Mouse (Mus musculus) induced T-regulatory cell, adult 2 months (primary cell): ENCODE data around the gene Slc7a1.

Experiments used
- DNase-seq: peaks from one replicate; pipeline ENCODE4 v3.0.0-alpha.2; 2012; ENCODE audit warnings: low read depth

Slc7a1 gene

DNA sequence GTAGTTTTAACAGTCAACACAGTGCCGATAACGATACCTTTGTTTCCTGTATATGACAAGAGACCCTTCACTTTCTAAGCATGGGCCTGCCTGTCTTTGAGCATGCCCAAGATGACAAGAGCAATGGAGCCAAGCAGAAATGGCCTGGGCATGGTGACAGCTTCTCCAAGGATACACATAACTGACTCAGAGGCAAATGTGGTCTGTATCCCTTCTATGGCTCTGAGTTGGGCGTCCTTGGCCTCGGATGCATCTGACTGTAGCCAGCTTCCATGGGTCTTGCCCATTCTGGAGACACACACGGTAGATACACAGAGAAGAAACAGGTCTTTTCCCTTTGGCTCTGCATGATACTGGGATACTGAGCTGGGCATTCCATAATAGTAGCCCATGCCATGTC is 84.8 kb downstream of the Slc7a1 start:
- DNase-seq, result no peak

DNA sequence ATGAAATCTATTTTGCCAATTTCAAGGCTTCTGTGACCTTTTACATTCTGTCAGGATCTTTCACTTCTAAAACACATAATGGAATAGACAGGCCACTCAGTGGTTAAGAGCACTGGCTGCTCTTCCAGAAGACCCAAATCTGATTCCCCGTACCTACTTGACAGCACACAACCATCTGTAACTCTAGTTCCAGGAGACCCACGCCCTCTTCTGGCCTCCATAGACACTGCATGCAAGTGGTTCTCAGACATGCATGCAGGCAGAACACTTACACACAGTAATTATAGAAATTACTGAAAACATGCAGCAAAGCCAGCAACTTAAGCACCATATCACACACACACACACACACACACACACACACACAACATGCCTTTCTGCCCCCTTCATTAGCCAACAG is 87.3 kb downstream of the Slc7a1 start:
- peak; percentile 60 for DNase-seq

DNA sequence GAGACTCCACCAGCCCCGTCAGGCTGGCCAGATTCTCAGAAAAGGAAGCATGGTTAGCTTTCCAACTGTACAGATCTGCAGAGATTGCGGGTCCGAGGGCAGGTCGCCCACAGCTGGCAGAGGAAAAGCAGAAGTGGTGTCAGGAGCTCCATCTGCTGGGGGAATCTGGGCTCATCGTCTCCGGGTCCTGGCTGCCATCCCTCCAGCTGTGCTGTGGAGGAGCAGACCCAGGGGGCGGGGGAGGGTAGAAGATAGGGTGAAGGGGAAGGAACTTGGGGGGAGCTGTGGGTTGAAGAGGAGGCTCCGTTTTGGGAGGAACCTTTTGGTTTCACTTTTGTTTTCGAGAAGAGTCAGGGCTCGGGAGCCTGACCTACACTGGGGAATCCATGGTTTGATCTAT is 88.9 kb downstream of the Slc7a1 start:
- peak; percentile 85 for DNase-seq

DNA sequence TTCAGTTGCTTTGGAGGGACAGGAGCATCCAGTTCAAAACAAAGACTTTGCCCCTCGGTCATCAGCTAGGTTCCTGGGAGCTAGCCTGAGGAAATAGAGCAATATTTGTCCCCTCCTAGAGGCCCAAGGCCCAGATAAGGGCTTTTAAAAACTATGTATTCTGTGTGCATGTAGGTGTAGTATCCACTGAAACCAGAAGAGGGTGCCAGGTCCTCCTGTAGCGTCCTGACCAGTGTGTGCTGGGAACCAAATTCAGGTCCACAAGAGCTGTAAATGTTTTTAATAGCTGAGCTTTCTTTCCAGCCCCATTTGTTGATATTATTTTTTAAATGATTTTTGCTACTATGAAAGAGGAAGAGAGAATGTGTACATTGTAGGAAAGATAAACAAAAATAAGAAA is 95.6 kb downstream of the Slc7a1 start:
- DNase-seq, result no peak

DNA sequence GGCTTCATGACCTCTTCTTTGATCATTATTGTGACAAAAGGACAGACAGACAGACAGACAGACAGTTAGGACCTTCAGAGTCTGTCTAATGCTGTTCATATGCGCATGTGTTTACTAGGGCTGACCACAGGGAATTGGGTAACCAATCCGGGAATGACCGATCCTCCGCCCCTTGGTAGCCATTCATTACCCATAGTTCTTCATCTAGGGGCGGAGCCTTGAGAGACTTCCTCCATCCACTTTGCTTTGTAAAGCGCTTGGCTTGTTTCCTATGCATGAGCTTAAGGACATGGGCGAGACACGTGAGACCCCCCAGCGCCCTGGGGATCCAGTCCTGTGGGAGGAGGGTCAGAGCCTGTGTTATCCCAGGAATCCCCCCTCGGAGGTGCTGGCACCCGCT is 96.7 kb downstream of the Slc7a1 start:
- no peak for DNase-seq

DNA sequence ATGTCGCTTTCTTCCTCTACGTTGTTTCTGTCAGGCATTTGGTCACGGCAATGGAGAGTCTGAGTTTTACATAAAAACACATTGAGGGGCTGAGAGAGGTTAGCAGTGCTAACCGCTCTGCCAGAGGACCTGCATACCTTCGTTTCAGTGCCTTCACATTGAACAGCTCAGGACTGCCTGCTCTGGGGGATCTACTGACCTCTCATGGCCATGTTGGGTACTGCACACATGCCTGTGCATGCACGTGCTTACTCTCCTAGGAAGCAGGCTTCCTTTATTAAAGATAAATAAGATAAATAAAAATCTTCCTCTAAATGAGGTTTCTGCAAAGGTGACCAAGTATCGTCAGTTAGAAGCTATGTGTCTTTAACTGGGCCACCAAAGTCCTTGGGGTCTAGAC is 106.4 kb downstream of the Slc7a1 start:
- DNase-seq, result peak; percentile 44

DNA sequence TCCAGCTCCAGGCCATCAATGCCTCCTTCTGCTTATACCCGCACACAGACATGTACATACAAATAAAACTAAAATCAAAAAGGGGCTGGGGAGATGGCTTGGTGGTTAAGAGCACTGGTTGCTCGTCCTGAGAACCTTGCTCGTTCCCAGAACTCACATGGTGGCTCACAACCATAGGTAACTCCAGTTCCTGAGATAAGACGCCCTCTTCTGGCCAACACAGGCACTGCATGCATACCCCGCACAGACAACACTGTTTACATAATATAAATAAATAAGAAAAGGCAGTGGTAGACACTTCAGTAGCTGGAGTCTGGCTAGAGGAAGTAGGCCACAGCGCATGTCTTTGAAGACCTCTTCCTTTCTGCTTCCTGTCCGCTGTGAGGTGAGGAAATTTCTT is 106.8 kb downstream of the Slc7a1 start:
- no peak for DNase-seq

DNA sequence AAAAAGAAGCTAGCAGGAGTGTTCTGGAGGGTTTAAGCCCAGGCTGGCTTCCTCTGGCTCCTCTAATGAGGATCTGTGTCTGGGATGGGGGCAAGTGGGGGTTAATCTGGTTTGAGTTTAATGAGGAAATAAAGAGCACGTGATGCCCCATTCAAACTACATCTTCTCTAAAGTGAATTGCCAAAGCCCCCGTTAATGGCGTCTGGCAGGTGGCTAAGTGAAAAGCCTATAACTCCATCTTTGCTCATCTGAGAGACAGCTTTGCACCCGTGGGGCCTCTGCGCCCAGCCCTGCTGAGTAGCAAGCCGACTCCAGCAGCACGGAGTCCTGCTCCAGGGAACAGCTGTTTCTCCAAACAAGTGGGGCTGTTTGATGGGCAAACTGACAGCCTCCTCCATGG is 109.8 kb downstream of the Slc7a1 start:
- no peak for DNase-seq

DNA sequence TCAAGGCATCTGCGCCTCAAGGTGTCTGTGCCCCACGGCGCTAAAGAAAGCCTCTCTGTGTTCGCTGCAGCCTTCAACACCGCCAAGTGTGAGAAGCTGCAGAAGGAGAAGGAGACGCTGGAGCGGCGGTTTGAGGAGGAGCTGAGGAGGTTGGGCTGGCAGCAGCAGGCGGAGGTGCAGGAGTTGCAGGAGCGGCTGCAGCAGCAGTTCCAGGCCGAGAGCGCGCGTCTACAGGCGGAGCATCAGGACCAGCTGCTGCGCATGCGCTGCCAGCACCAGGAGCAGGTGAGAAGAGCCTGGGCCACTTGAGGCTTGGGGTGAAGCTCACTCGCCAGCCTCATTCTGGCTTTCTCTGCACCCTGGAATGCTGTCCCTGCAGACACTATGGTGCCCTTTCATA is 110.9 kb downstream of the Slc7a1 start:
- DNase-seq, result no peak

DNA sequence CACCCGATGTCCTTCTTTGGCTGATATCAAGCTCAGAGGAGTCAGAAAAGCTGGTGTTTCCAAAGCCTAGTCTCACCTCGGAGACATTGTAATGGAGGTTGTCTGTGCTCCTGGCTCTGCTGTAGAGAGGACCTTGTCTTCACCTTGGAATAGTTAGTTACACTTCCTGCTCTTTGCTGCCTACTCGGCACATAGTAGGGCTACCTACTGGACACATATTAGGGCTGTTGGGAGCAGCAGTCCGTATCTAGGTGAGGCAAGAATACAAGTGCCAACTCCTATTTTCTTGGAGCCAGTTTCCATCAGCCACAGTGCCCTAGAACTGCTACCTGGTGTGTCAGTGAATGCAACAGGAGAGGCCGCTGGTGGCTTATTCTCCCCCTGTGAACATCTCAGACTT is 112.2 kb downstream of the Slc7a1 start:
- no peak for DNase-seq

DNA sequence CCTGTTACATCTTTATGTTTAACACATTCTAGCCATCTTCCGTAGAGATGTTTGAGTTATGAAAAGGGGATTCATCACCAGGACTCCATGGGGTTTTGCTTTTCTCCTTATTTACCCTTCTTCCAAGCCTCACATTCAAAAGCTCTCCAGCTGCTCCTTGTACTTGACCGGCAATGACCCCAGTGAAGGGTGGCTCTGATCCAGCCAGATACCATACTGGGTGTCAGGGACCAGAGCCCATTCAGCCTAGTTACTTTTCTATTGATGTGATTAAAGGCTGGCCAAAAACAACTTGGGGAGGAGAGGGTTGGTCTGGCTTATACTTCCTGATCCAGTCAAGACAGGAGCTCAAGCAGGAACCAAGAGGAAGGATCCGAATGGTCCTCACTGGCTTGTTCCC is 116.1 kb downstream of the Slc7a1 start:
- no peak for DNase-seq

DNA sequence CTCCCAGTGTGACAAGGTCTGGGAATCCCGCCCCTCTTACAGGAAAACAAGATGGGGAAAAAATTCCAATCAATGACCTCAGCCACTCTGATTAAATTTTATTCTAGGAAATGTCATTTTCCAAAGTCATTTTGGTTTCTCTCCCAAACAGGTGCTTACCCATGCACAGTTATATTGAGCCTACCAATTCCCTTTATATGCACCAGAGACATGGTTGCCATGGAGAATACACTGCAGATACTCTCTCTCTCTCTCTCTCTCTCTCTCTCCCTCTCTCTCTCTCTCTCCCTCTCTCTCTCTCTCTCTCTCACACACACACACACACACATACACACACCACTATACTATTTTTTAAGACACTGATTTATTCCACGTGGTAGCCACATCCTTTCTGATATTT is 116.5 kb downstream of the Slc7a1 start:
- no peak for DNase-seq

DNA sequence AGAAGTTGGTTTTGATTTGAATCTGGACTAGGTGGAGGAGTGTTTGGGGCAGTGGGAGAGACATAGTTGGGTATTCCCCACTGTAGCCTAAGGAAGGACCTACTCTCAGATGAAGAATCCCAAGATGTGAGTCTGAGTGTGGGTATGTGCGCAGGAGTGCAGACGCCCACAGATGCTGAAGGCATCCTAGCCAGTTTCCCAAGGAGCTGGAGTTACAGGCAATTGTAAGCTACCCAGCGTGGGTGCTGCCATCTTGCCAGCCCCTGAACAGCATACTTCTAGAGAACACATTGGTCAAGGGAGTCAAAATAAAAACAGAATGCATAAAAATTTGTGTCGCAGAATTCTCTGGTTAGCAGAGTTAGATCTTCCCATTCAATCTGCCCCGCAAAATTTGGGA is 117.1 kb downstream of the Slc7a1 start:
- no peak for DNase-seq

DNA sequence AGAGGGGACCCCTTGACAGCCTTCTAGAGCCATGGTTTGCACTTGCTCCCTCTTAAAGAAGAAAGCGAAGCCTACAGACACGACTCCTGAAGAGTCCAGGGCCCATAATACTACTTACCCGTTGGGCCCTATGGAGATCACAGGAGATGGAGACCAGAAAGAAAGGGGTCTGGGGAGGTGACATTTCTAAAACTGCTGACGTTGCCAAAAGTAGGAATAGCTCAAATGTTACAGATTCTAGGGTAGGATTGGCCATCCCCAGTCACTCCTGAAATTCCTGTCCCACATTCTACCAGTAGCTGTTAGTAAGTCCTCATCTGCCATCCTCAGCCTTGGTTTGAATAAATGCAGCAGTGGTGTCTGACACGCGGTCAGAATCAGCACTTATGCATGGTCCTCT is 117.6 kb downstream of the Slc7a1 start:
- no peak for DNase-seq

DNA sequence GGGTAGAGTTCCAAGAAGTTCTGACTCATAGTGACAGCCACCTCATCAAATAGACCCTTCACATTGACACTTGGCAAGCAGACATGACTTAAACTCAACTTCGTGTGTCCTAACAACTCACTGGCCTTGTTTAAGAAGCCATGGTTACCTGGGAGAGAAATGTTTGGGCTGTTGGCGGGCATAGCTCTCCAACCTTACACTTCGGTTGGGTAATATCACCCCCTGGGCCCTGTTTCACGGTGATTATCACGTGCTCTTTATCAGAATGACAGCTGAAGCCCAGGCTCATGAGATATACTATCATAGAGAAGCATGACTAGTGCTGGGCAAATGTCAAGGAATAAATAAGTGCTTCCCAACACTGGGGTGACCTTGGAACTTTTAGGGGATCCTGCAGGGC is 119.4 kb downstream of the Slc7a1 start:
- no peak for DNase-seq

DNA sequence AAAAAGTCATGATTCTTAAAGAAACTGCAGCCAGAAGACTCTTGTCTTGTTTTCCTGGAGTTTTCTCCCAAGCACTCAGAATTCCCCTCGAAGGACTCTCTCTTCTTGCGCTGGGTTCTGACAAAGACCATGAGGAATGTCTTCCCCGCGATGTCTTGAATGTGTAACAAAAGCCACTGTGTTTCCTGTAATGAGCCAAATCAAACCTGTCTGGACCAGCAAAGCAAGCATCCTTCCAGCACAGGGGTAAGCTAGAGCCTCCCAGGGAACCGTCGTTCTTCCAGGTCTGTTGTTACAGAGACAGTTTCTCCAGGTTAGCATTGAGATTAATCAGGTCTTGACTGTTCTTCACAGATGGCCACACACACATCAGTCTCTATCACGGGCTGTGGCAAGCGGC is 121.5 kb downstream of the Slc7a1 start:
- no peak for DNase-seq
